In genomic region chr2:28192821-28193689, GRCm38 (mm10) we compare ENCODE assay signal across 8 mouse cellular contexts. TPM values are rescaled to one million over a fixed set of nuclear protein-coding genes. Genes with fewer than 3 reads are reported as not detected.
DNase-seq lines count a peak whose midpoint lies in the region; ATAC-seq and TF ChIP-seq lines count a peak whose summit lies in the region.

Gene Olfm1, plus strand, starts transcription at chr2:28192992.

- under 1% methylated on average over 76 of the region's 76 CpGs for WGBS in forebrain, embryonic 16.5 days
- under 1% methylated on average over 72 of the region's 76 CpGs for WGBS in heart, postnatal 0 days
- 2% methylated on average over 75 of the region's 76 CpGs for WGBS in liver, embryonic 13.5 days (ENCODE audit: insufficient replicate concordance)

- peak within 1 kb of the TSS; percentile 64 for H3K9ac ChIP-seq in ES-Bruce4 (ENCODE audit: low read depth, poor library complexity, severe bottlenecking)
- peak within 1 kb of the TSS; percentile 90 for H3K9ac ChIP-seq in forebrain, embryonic 16.5 days (replicated peaks; ENCODE audit: low read depth, low read length)
- peak within 1 kb of the TSS; percentile 40 for H3K9ac ChIP-seq in heart, postnatal 0 days (replicated peaks; ENCODE audit: low read depth, low read length)
- no peak within 1 kb of the TSS for H3K9ac ChIP-seq in liver, embryonic 13.5 days

- no peak for TF ChIP-seq EP300 in ES-Bruce4 (IDR thresholded peaks at IDR 0.05; ENCODE audit: insufficient read depth, low read depth, low read length)
- TF ChIP-seq EP300 in heart, postnatal 0 days (IDR thresholded peaks at IDR 0.05; ENCODE audit: low read depth) = no peak

- ATAC-seq in forebrain, embryonic 16.5 days = peak; percentile 82
- ATAC-seq in heart, postnatal 0 days (ENCODE audit: insufficient read depth, low read depth) = peak; percentile 65
- no peak for ATAC-seq in liver, embryonic 13.5 days (ENCODE audit: low read depth)

- no peaks in the 10 kb centered on the region for H3K36me3 ChIP-seq in ES-Bruce4 (ENCODE audit: control insufficient read depth, insufficient read depth, low read length, poor library complexity, severe bottlenecking)
- H3K36me3 ChIP-seq in forebrain, embryonic 16.5 days (ENCODE audit: control insufficient read depth, insufficient read depth) = no peaks in the 10 kb centered on the region
- no peaks in the 10 kb centered on the region for H3K36me3 ChIP-seq in heart, postnatal 0 days (replicated peaks; ENCODE audit: control insufficient read depth, insufficient read depth, low read length)
- no peaks in the 10 kb centered on the region for H3K36me3 ChIP-seq in liver, embryonic 13.5 days

- H3K4me2 ChIP-seq in forebrain, embryonic 16.5 days (ENCODE audit: low read length) = peak within 1 kb of the TSS; percentile 70
- peak within 1 kb of the TSS; percentile 88 for H3K4me2 ChIP-seq in heart, postnatal 0 days (ENCODE audit: low read depth, low read length)
- H3K4me2 ChIP-seq in liver, embryonic 13.5 days = peak within 1 kb of the TSS; percentile 60

- H3K4me3 ChIP-seq in ES-Bruce4 (ENCODE audit: low read depth, low read length) = peak within 1 kb of the TSS; percentile 67
- H3K4me3 ChIP-seq in forebrain, embryonic 16.5 days (replicated peaks; ENCODE audit: low read length) = peak within 1 kb of the TSS; percentile 78
- peak within 1 kb of the TSS; percentile 60 for H3K4me3 ChIP-seq in heart, postnatal 0 days (ENCODE audit: low read depth, low read length)
- peak within 1 kb of the TSS; percentile 49 for H3K4me3 ChIP-seq in liver, embryonic 13.5 days (replicated peaks)

- DNase-seq in cerebellum, adult 11-12 months = peak; percentile 86
- peak; percentile 48 for DNase-seq in heart, postnatal 0 days (ENCODE audit: low spot score)
- peak; percentile 60 to 68 for DNase-seq in kidney, postnatal 25 days
- DNase-seq in liver, embryonic 13.5 days = no peak
- peak; percentile 63 for DNase-seq in neural tube, embryonic 10.5 days (ENCODE audit: extremely low spot score, low spot score)
- DNase-seq in urinary bladder, postnatal 25 days (ENCODE audit: low spot score) = peak; percentile 55

- TF ChIP-seq CTCF in ES-Bruce4 (IDR thresholded peaks at IDR 0.05; ENCODE audit: low read depth, low read length) = no peak
- TF ChIP-seq CTCF in heart, postnatal 0 days (IDR thresholded peaks at IDR 0.05; ENCODE audit: low read depth) = no peak

- no peaks in the 10 kb centered on the region for H3K4me1 ChIP-seq in ES-Bruce4 (ENCODE audit: control insufficient read depth, insufficient read depth, low read length)
- H3K4me1 ChIP-seq in forebrain, embryonic 16.5 days (replicated peaks; ENCODE audit: control insufficient read depth, insufficient read depth, low read length) = peaks cover 47% of the 10 kb centered on the region
- 0 out of 2 replicates have a peak, but pooled peaks cover 3% of the 10 kb centered on the region for H3K4me1 ChIP-seq in heart, postnatal 0 days (ENCODE audit: control insufficient read depth, insufficient read depth)
- peaks cover 16% of the 10 kb centered on the region for H3K4me1 ChIP-seq in liver, embryonic 13.5 days (replicated peaks)

- H3K9me3 ChIP-seq in ES-Bruce4 (replicated peaks; ENCODE audit: control insufficient read depth, insufficient read depth, low read length, poor library complexity, severe bottlenecking) = no peaks in the 10 kb centered on the region
- H3K9me3 ChIP-seq in forebrain, embryonic 16.5 days (ENCODE audit: control insufficient read depth, low read length) = no peaks in the 10 kb centered on the region
- H3K9me3 ChIP-seq in heart, postnatal 0 days (replicated peaks; ENCODE audit: control insufficient read depth, low read length) = no peaks in the 10 kb centered on the region
- no peaks in the 10 kb centered on the region for H3K9me3 ChIP-seq in liver, embryonic 13.5 days (replicated peaks)

- H3K27me3 ChIP-seq in ES-Bruce4 (ENCODE audit: control insufficient read depth, insufficient read depth, low read length, poor library complexity, severe bottlenecking) = no peaks in the 10 kb centered on the region
- no peaks in the 10 kb centered on the region for H3K27me3 ChIP-seq in forebrain, embryonic 16.5 days (replicated peaks; ENCODE audit: control insufficient read depth, insufficient read depth, low read length)
- peaks cover 50% of the 10 kb centered on the region for H3K27me3 ChIP-seq in heart, postnatal 0 days (ENCODE audit: control insufficient read depth, insufficient read depth, low read length)
- peaks cover 82% of the 10 kb centered on the region for H3K27me3 ChIP-seq in liver, embryonic 13.5 days

- no peak for TF ChIP-seq POLR2A in ES-Bruce4 (IDR thresholded peaks at IDR 0.05; ENCODE audit: insufficient read depth, low read length)

- no peak within 1 kb of the TSS for H3K27ac ChIP-seq in ES-Bruce4 (ENCODE audit: insufficient read depth, low read length)
- peak within 1 kb of the TSS; percentile 86 for H3K27ac ChIP-seq in forebrain, embryonic 16.5 days (ENCODE audit: low read length)
- H3K27ac ChIP-seq in heart, postnatal 0 days (ENCODE audit: low read depth) = no peak within 1 kb of the TSS
- H3K27ac ChIP-seq in liver, embryonic 13.5 days = no peak within 1 kb of the TSS

RNA-seq across cellular contexts. Expression of gene Olfm1, which starts in this region (rescaled TPM):
- polyA plus RNA-seq in ES-Bruce4 (2011; ENCODE audit: insufficient read depth, insufficient read length, low read depth, missing spikeins) = 8.9 and 10.8 TPM in 2 replicates
- 226 and 227 TPM in 2 replicates for polyA plus RNA-seq in forebrain, embryonic 16.5 days (2015; fragmentation: Nextera tagmentation; extraction: Ambion mirVana)
- 4.7 and 6.1 TPM in 2 replicates for total RNA-seq in heart, postnatal 0 days (2014; rRNA removed; ENCODE audit: low replicate concordance)
- 4.0 and 5.7 TPM in 2 replicates for polyA plus RNA-seq in heart, postnatal 0 days (2015; fragmentation: Nextera tagmentation; extraction: Ambion mirVana)
- polyA plus RNA-seq in liver, embryonic 13.5 days (2015; fragmentation: Nextera tagmentation; extraction: Ambion mirVana) = 1.4 and 1.6 TPM in 2 replicates

Comparison
In these comparisons a context has a peak if more than half of its experiments do, and no peak if none do; other contexts are left out.
1. RNA of gene Olfm1 (polyA plus RNA-seq): 226 to 227 TPM in forebrain, embryonic 16.5 days; 8.9 to 10.8 TPM in ES-Bruce4, 4.0 to 5.7 TPM in heart, postnatal 0 days and 1.4 to 1.6 TPM in liver, embryonic 13.5 days; every median in the first group is over 10 times any median in the second.
2. Peak in every context shown above with its lines, with median percentiles within 50 percentile points of each other: H3K4me3 ChIP-seq and H3K4me2 ChIP-seq.